Mouse (Mus musculus): Measurements from ENCODE around the gene Ugt2b1. TPM values are rescaled to one million over a fixed set of nuclear protein-coding genes. Genes with fewer than 3 reads are reported as not detected.
"Not testable (repeated sequence)": the region's sequence is repeated elsewhere in the genome, so short reads cannot be mapped to it uniquely, and the experiment has no call there.

The Ugt2b1 gene
- polyA plus RNA-seq (2015; fragmentation: Nextera tagmentation; extraction: Ambion mirVana), result not detected in 2 replicates

- H3K27ac ChIP-seq (ENCODE audit: low read length), result no peak within 1 kb of the TSS
- H3K4me1 ChIP-seq (ENCODE audit: control insufficient read depth, insufficient read depth, low read length), result no peaks in the 10 kb centered on the region
- no peak within 1 kb of the TSS for H3K9ac ChIP-seq (ENCODE audit: low read depth, low read length)
- H3K27me3 ChIP-seq (ENCODE audit: control insufficient read depth, insufficient read depth, low read depth, low read length), result no peaks in the 10 kb centered on the region
- H3K36me3 ChIP-seq (ENCODE audit: control insufficient read depth, insufficient read depth, low read length), result no peaks in the 10 kb centered on the region
- no peaks in the 10 kb centered on the region for H3K9me3 ChIP-seq (replicated peaks; ENCODE audit: control insufficient read depth, low read length, poor library complexity, severe bottlenecking)
- no peak within 1 kb of the TSS for H3K4me3 ChIP-seq (ENCODE audit: low read depth, low read length)
- WGBS, result 87% methylated on average over 2 of the region's 2 CpGs
- ATAC-seq, result no peak
- no peak within 1 kb of the TSS for H3K4me2 ChIP-seq (ENCODE audit: low read length)
These were observed at the start of gene Ugt2b1 for GRCm38 (mm10) chr5:86926426-86926825. Gene Ugt2b1 (minus strand): TSS chr5:86926530.

GRCm38 (mm10) chr5:86967271-86967670 is 40.9 kb upstream of the Ugt2b1 start:
- H3K9me3 ChIP-seq (replicated peaks; ENCODE audit: control insufficient read depth, low read length, poor library complexity, severe bottlenecking); ATAC-seq; H3K4me3 ChIP-seq (ENCODE audit: low read depth, low read length); H3K36me3 ChIP-seq (ENCODE audit: control insufficient read depth, insufficient read depth, low read length); H3K4me2 ChIP-seq (ENCODE audit: low read length); H3K9ac ChIP-seq (ENCODE audit: low read depth, low read length); H3K27ac ChIP-seq (ENCODE audit: low read length); H3K27me3 ChIP-seq (ENCODE audit: control insufficient read depth, insufficient read depth, low read depth, low read length); H3K4me1 ChIP-seq (ENCODE audit: control insufficient read depth, insufficient read depth, low read length): not testable (repeated sequence)
- WGBS, result 94% methylated on average over 5 of the region's 5 CpGs

GRCm38 (mm10) chr5:86962849-86963248 is 36.5 kb upstream of the Ugt2b1 start:
- not testable (repeated sequence) for ATAC-seq; H3K9me3 ChIP-seq (replicated peaks; ENCODE audit: control insufficient read depth, low read length, poor library complexity, severe bottlenecking); H3K27ac ChIP-seq (ENCODE audit: low read length); H3K4me3 ChIP-seq (ENCODE audit: low read depth, low read length); H3K36me3 ChIP-seq (ENCODE audit: control insufficient read depth, insufficient read depth, low read length); H3K4me1 ChIP-seq (ENCODE audit: control insufficient read depth, insufficient read depth, low read length); H3K4me2 ChIP-seq (ENCODE audit: low read length); H3K9ac ChIP-seq (ENCODE audit: low read depth, low read length); H3K27me3 ChIP-seq (ENCODE audit: control insufficient read depth, insufficient read depth, low read depth, low read length)
- WGBS, result 85% methylated on average over 1 of the region's 1 CpGs

- Histone ChIP-seq H3K4me1 (ENCODE audit: control insufficient read depth, insufficient read depth, low read length) (no peaks in the 10 kb centered on the region), H3K27me3 (ENCODE audit: control insufficient read depth, insufficient read depth, low read depth, low read length) (no peaks in the 10 kb centered on the region), H3K27ac (ENCODE audit: low read length) (no peak overlapping the region), H3K9me3 (replicated peaks; ENCODE audit: control insufficient read depth, low read length, poor library complexity, severe bottlenecking) (no peaks in the 10 kb centered on the region), H3K4me2 (ENCODE audit: low read length) (no peak overlapping the region), H3K36me3 (ENCODE audit: control insufficient read depth, insufficient read depth, low read length) (no peaks in the 10 kb centered on the region), H3K9ac (ENCODE audit: low read depth, low read length) (no peak overlapping the region), H3K4me3 (ENCODE audit: low read depth, low read length) (no peak overlapping the region)
- no peak for ATAC-seq
- 82% methylated on average over 3 of the region's 3 CpGs for WGBS
These were observed 35.4 kb upstream of the Ugt2b1 start for GRCm38 (mm10) chr5:86961587-86962358.

- no peak overlapping the region for H3K4me2 ChIP-seq (ENCODE audit: low read length)
- H3K9me3 ChIP-seq (replicated peaks; ENCODE audit: control insufficient read depth, low read length, poor library complexity, severe bottlenecking), result no peaks in the 10 kb centered on the region
- no peak overlapping the region for H3K4me3 ChIP-seq (ENCODE audit: low read depth, low read length)
- no peak for ATAC-seq
- no peak overlapping the region for H3K9ac ChIP-seq (ENCODE audit: low read depth, low read length)
- no peaks in the 10 kb centered on the region for H3K4me1 ChIP-seq (ENCODE audit: control insufficient read depth, insufficient read depth, low read length)
- WGBS, result 84% methylated on average over 3 of the region's 3 CpGs
- no peak overlapping the region for H3K27ac ChIP-seq (ENCODE audit: low read length)
- H3K36me3 ChIP-seq (ENCODE audit: control insufficient read depth, insufficient read depth, low read length), result no peaks in the 10 kb centered on the region
- H3K27me3 ChIP-seq (ENCODE audit: control insufficient read depth, insufficient read depth, low read depth, low read length), result no peaks in the 10 kb centered on the region
These were observed 34.2 kb upstream of the Ugt2b1 start for GRCm38 (mm10) chr5:86960504-86960903.

GRCm38 (mm10) chr5:86942111-86942510 is 15.8 kb upstream of the Ugt2b1 start:
- ATAC-seq, result no peak
- no peaks in the 10 kb centered on the region for H3K27me3 ChIP-seq (ENCODE audit: control insufficient read depth, insufficient read depth, low read depth, low read length)
- H3K4me1 ChIP-seq (ENCODE audit: control insufficient read depth, insufficient read depth, low read length), result no peaks in the 10 kb centered on the region
- H3K4me2 ChIP-seq (ENCODE audit: low read length), result no peak overlapping the region
- no peaks in the 10 kb centered on the region for H3K9me3 ChIP-seq (replicated peaks; ENCODE audit: control insufficient read depth, low read length, poor library complexity, severe bottlenecking)
- H3K27ac ChIP-seq (ENCODE audit: low read length), result no peak overlapping the region
- H3K9ac ChIP-seq (ENCODE audit: low read depth, low read length), result no peak overlapping the region
- no peak overlapping the region for H3K4me3 ChIP-seq (ENCODE audit: low read depth, low read length)
- WGBS, result 91% methylated on average over 2 of the region's 2 CpGs
- H3K36me3 ChIP-seq (ENCODE audit: control insufficient read depth, insufficient read depth, low read length), result no peaks in the 10 kb centered on the region

- ATAC-seq, result no peak
- H3K9me3 ChIP-seq (replicated peaks; ENCODE audit: control insufficient read depth, low read length, poor library complexity, severe bottlenecking), result no peaks in the 10 kb centered on the region
- no peaks in the 10 kb centered on the region for H3K4me1 ChIP-seq (ENCODE audit: control insufficient read depth, insufficient read depth, low read length)
- 73% methylated on average over 3 of the region's 3 CpGs for WGBS
- no peaks in the 10 kb centered on the region for H3K36me3 ChIP-seq (ENCODE audit: control insufficient read depth, insufficient read depth, low read length)
- no peak overlapping the region for H3K4me3 ChIP-seq (ENCODE audit: low read depth, low read length)
- no peak overlapping the region for H3K27ac ChIP-seq (ENCODE audit: low read length)
- H3K4me2 ChIP-seq (ENCODE audit: low read length), result no peak overlapping the region
- no peaks in the 10 kb centered on the region for H3K27me3 ChIP-seq (ENCODE audit: control insufficient read depth, insufficient read depth, low read depth, low read length)
- H3K9ac ChIP-seq (ENCODE audit: low read depth, low read length), result no peak overlapping the region
These were observed 5.6 kb downstream of the Ugt2b1 start for GRCm38 (mm10) chr5:86920661-86921233.

- Histone ChIP-seq H3K36me3 (ENCODE audit: control insufficient read depth, insufficient read depth, low read length) (no peaks in the 10 kb centered on the region), H3K27ac (ENCODE audit: low read length) (no peak overlapping the region), H3K27me3 (ENCODE audit: control insufficient read depth, insufficient read depth, low read depth, low read length) (no peaks in the 10 kb centered on the region), H3K4me3 (ENCODE audit: low read depth, low read length) (no peak overlapping the region), H3K9me3 (replicated peaks; ENCODE audit: control insufficient read depth, low read length, poor library complexity, severe bottlenecking) (no peaks in the 10 kb centered on the region), H3K4me1 (ENCODE audit: control insufficient read depth, insufficient read depth, low read length) (no peaks in the 10 kb centered on the region), H3K9ac (ENCODE audit: low read depth, low read length) (no peak overlapping the region), H3K4me2 (ENCODE audit: low read length) (no peak overlapping the region)
- no peak for ATAC-seq
- 83% methylated on average over 3 of the region's 3 CpGs for WGBS
These were observed 14.8 kb downstream of the Ugt2b1 start for GRCm38 (mm10) chr5:86911357-86912099.

- no peaks in the 10 kb centered on the region for H3K36me3 ChIP-seq (ENCODE audit: control insufficient read depth, insufficient read depth, low read length)
- H3K4me3 ChIP-seq (ENCODE audit: low read depth, low read length), result no peak overlapping the region
- H3K4me1 ChIP-seq (ENCODE audit: control insufficient read depth, insufficient read depth, low read length), result no peaks in the 10 kb centered on the region
- H3K9me3 ChIP-seq (replicated peaks; ENCODE audit: control insufficient read depth, low read length, poor library complexity, severe bottlenecking), result no peaks in the 10 kb centered on the region
- no peak overlapping the region for H3K27ac ChIP-seq (ENCODE audit: low read length)
- H3K27me3 ChIP-seq (ENCODE audit: control insufficient read depth, insufficient read depth, low read depth, low read length), result no peaks in the 10 kb centered on the region
- no peak for ATAC-seq
- H3K4me2 ChIP-seq (ENCODE audit: low read length), result no peak overlapping the region
- 76% methylated on average over 1 of the region's 1 CpGs for WGBS
- no peak overlapping the region for H3K9ac ChIP-seq (ENCODE audit: low read depth, low read length)
These were observed 15.6 kb downstream of the Ugt2b1 start for GRCm38 (mm10) chr5:86910770-86911169.

All from midbrain, embryonic 16.5 days (tissue).